Mouse (Mus musculus) cerebellum, adult 18-20 months (tissue): ENCODE results near the gene Khdc1b.
"Not testable (repeated sequence)": the region's sequence is repeated elsewhere in the genome, so short reads cannot be mapped to it uniquely, and the experiment has no call there.

Source experiments
- DNase-seq, 2 experiments: peaks; one replicate each; pipeline ENCODE4 v3.0.0; 2021

Khdc1b gene

GRCm38 (mm10) chr1:21383256-21383655, at the start of gene Khdc1b:
TSS of gene Khdc1b (plus strand) at chr1:21383556.
- no peak for DNase-seq

- no peak for DNase-seq
Measured at GRCm38 (mm10) chr1:21335836-21336235, 47.5 kb upstream of the Khdc1b start.

DNA sequence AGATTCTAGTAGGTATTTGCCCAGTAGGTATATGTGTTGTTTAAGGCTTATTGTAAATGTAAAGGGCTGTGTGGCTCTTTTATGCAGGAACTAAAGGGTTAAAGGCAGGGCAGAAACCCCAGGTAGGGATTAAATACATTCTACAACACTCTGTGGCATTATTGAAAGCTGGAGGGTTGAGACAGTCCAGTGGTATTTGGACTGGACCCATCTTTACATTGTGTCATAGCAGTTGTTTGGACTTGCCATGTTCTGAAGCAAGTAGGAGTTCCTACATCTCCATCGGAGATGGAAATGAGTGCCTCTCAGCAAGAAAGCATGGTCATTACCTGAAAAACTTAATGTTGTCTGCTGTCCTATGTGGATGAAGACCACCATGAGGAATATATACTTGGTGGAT, 42.6 kb upstream of the Khdc1b start:
- no peak for DNase-seq

- DNase-seq: peak; percentile 38 to 43
Measured at GRCm38 (mm10) chr1:21344253-21344652, 39.1 kb upstream of the Khdc1b start.

DNA sequence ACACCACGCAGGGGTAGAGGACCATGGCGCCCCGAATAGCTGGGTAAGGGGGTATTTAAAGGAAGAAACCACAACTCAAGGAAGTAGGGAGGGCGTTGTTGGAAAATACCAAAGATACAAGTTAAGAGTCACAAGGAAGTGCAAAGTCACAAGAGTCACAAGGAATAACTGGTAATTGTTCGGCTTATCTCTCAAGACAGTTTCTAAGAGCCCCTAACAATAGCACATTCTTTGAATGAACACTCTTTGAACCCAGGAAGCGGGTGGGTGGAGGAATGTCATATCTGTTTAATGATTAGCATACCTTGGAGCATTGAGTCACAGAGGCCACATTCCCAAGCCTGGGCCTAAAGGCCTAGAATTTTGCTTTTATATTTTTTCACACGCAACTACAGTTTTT, 38.6 kb upstream of the Khdc1b start:
- DNase-seq: not testable (repeated sequence)

DNA sequence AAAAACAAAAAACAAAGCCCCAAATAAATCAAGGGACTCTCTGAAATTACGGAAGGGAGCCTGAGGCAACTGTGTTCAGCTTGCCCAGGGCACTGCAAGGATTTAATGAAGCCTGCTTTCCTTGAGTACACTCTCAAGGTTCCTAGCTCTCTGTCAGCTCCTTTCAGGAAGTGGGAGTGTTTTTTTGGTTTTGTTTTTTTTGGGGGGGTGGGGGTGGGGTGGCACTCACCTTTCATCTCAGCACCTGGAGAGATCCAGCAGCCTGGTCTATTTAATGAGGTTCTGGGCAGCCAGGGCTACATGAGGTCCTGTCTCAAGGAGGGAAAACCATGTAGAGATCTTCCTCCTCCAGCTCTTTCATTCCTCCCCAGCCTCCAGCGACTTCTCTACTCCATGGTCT, 34.0 kb upstream of the Khdc1b start, which contains the start of gene Khdc1a:
Gene Khdc1a (plus strand): TSS at position 301 of the 400 bp plus-strand sequence.
- no peak for DNase-seq

DNA sequence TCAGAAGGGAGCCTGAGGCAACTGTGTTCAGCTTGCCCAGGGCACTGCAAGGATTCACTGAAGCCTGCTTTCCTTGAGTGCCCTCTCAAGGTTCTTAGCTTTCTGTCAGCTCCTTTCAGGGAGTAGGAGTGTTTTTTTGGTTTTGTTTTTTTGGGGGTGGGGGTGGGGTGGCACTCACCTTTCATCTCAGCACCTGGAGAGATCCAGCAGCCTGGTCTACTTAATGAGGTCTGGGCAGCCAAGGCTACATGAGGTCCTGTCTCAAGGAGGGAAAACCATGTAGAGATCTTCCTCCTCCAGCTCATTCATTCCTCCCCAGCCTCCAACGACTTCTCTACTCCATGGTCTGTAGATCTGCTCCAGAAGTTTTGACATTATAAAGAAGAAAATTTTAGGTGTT, 15.3 kb upstream of the Khdc1b start, which contains the start of gene Khdc1c:
Gene Khdc1c (plus strand): TSS at position 301 of the 400 bp plus-strand sequence.
- DNase-seq: not testable (repeated sequence)

GRCm38 (mm10) chr1:21391138-21391671, 7.8 kb downstream of the Khdc1b start:
- no peak for DNase-seq

GRCm38 (mm10) chr1:21402804-21403203, 19.4 kb downstream of the Khdc1b start:
- DNase-seq: no peak

- DNase-seq: no peak
Measured at GRCm38 (mm10) chr1:21407266-21407665, 23.9 kb downstream of the Khdc1b start.

DNA sequence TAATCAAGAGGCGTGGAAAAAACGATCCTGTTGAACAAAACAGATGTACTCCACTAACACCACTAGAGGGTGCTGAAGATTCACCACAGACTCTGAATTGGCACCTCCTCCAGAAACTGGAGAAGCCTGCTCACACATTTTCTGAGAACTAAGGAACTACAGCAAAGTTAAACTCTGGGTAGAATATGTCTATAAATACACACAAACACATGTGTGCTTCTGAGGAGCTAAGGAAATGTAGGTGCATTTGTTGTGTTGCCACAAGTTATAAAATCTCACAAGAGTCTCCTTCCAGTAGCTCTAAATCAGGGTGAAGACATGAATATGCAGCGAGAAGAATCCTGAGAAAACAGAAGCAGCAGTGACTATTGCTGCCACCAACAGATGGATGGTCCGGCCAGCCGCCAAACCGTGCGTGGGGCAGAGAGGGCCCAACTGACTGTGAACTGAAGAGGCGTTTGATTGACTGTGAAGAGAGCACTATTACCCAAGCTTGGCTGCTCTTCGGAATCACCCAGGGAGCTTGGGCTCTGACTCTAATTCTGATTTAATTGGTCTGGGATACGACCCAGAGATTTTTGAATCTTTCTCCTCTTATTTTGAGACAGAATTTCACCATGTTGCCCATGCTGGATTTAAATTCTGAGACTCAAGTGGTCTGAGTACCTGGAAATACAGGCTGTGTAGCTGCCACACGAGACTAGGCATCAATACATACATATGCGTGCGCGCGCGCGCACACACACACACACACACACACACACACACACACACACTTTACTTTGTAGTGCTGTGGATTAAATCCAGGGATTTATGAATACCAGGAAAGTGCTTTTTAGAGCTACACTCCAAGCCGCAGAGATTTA, 28.2 kb downstream of the Khdc1b start:
- DNase-seq: peak; percentile 75 to 81

- no peak for DNase-seq
Measured at GRCm38 (mm10) chr1:21412197-21412555, 28.8 kb downstream of the Khdc1b start.

- no peak for DNase-seq
Measured at GRCm38 (mm10) chr1:21419370-21419769, 36.0 kb downstream of the Khdc1b start.

- DNase-seq: no peak
Measured at GRCm38 (mm10) chr1:21425654-21426053, 42.3 kb downstream of the Khdc1b start.

- no peak for DNase-seq
Measured at GRCm38 (mm10) chr1:21428079-21428478, 44.7 kb downstream of the Khdc1b start.

DNA sequence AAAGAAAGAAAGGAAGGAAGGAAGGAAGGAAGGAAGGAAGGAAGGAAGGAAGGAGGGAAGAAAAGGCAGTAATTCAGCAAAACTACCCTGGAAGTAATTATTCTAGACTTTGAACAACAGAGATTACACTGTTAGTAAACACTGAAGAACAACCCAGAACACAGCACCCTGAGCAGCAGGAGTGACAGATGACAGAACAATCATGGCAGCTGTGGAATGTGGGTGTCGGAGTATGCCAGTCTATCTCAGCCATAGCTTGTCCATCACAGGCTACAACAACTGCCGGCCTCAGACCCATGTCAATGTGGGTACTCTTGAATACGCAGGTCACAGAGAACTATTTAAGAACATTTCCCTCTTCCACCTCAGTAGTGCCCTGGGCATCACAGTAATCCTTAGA, 48.3 kb downstream of the Khdc1b start:
- no peak for DNase-seq

- no peak for DNase-seq
Measured at GRCm38 (mm10) chr1:21434853-21435252, 51.5 kb downstream of the Khdc1b start.
